Mouse (Mus musculus) embryonic facial prominence, embryonic 11.5 days (tissue): ENCODE data around the gene Rgl2. TPM values are rescaled to one million over a fixed set of nuclear protein-coding genes. Genes with fewer than 3 reads are reported as not detected.

Experiments used
- microRNA-seq: library from miRNA; unstranded; fragments of <30 nt; microRNA quantifications from one replicate; pipeline ENCODE4, GENCODE M21; 2016; ENCODE audit warnings: borderline number of aligned reads
- polyA plus RNA-seq: library from polyadenylated mRNA; unstranded; fragments of >200 nt; fragmentation: Nextera tagmentation; extraction: Ambion mirVana; gene quantifications from 2 replicates; pipeline ENCODE4 v1.2.1, GENCODE M21; 2014

Gene Rgl2
- polyA plus RNA-seq, 1 experiment from 2014 or later, result 26.3 TPM

Small RNAs within 50 kb of the gene (microRNA-seq; reads per million reads assigned to microRNA genes)
- gene Gm27740, result not detected

Other genes starting within 250 kb of the Rgl2 start
- 613 and 725 TPM in 2 replicates for gene Hnrnpm, start 242.7 kb upstream of the Rgl2 start, polyA plus RNA-seq
- 30.0 and 32.7 TPM in 2 replicates for gene March2, start 210.9 kb upstream of the Rgl2 start, polyA plus RNA-seq
- 255 and 273 TPM in 2 replicates for gene Rab11b, start 169.0 kb upstream of the Rgl2 start, polyA plus RNA-seq
- 44.5 and 48.9 TPM in 2 replicates for gene Angptl4, start 147.7 kb upstream of the Rgl2 start, polyA plus RNA-seq
- gene Kank3, start 119.0 kb upstream of the Rgl2 start, polyA plus RNA-seq, result 18.2 and 25.1 TPM in 2 replicates
- gene Rps28, start 105.0 kb upstream of the Rgl2 start, polyA plus RNA-seq, result 824 and 897 TPM in 2 replicates
- gene Ndufa7, start 105.0 kb upstream of the Rgl2 start, polyA plus RNA-seq, result 392 and 414 TPM in 2 replicates
- 76.2 and 80.9 TPM in 2 replicates for gene Cd320, start 86.5 kb upstream of the Rgl2 start, polyA plus RNA-seq
- gene Gm7029, start 55.7 kb upstream of the Rgl2 start, polyA plus RNA-seq, result not detected in 2 replicates
- gene Kifc1, start 38.9 kb upstream of the Rgl2 start, polyA plus RNA-seq, result 9.4 and 13.4 TPM in 2 replicates
- gene Platr17, start 24.4 kb upstream of the Rgl2 start, polyA plus RNA-seq, result 0.36 TPM in 2 replicates
- gene Daxx, start 20.1 kb upstream of the Rgl2 start, polyA plus RNA-seq, result 55.0 and 59.9 TPM in 2 replicates
- gene Tapbp, start 13.6 kb upstream of the Rgl2 start, polyA plus RNA-seq, result 11.3 and 12.8 TPM in 2 replicates
- gene Zbtb22, start 13.6 kb upstream of the Rgl2 start, polyA plus RNA-seq, result 7.3 and 8.4 TPM in 2 replicates
- gene Pfdn6, start 10.8 kb downstream of the Rgl2 start, polyA plus RNA-seq, result 202 and 211 TPM in 2 replicates
- 25.2 and 28.6 TPM in 2 replicates for gene Wdr46, start 11.1 kb downstream of the Rgl2 start, polyA plus RNA-seq
- gene B3galt4, start 21.9 kb downstream of the Rgl2 start, polyA plus RNA-seq, result 2.9 and 3.2 TPM in 2 replicates
- 26.9 and 27.7 TPM in 2 replicates for gene Vps52, start 26.3 kb downstream of the Rgl2 start, polyA plus RNA-seq
- gene Rps18, start 26.5 kb downstream of the Rgl2 start, polyA plus RNA-seq, result 1,395 and 1,560 TPM in 2 replicates
- gene H2-K1, start 70.8 kb downstream of the Rgl2 start, polyA plus RNA-seq, result 7.5 and 7.6 TPM in 2 replicates
- gene Ring1, start 95.1 kb downstream of the Rgl2 start, polyA plus RNA-seq, result 3.8 and 6.6 TPM in 2 replicates
- gene H2-Ke6, start 98.5 kb downstream of the Rgl2 start, polyA plus RNA-seq, result 43.0 and 46.3 TPM in 2 replicates
- gene Slc39a7, start 102.1 kb downstream of the Rgl2 start, polyA plus RNA-seq, result 72.1 and 78.3 TPM in 2 replicates
- gene Rxrb, start 102.3 kb downstream of the Rgl2 start, polyA plus RNA-seq, result 14.9 and 15.8 TPM in 2 replicates
- gene Col11a2, start 109.9 kb downstream of the Rgl2 start, polyA plus RNA-seq, result 0.70 and 1.0 TPM in 2 replicates
- 0.20 and 0.26 TPM in 2 replicates for gene H2-Oa, start 162.8 kb downstream of the Rgl2 start, polyA plus RNA-seq
- gene H2-DMa, start 190.0 kb downstream of the Rgl2 start, polyA plus RNA-seq, result 9.4 and 9.7 TPM in 2 replicates
- 95.9 and 114 TPM in 2 replicates for gene Brd2, start 193.1 kb downstream of the Rgl2 start, polyA plus RNA-seq
- gene H2-DMb2, start 213.8 kb downstream of the Rgl2 start, polyA plus RNA-seq, result not detected in 2 replicates
- gene H2-DMb1, start 223.5 kb downstream of the Rgl2 start, polyA plus RNA-seq, result 1.3 and 1.4 TPM in 2 replicates